Comparison of ENCODE assay signal across 9 mouse cellular contexts in genomic region chr1:106541851-106542250, GRCm38 (mm10).
"Had no signal": no experiment of that assay in that cellular context is flagged by ENCODE, and none has a peak within 500 bp of the region (broad histone marks: within the 10 kb centered on the region; RNA-seq: fewer than 3 reads in every experiment).

No protein-coding gene starts in this region.

- ATAC-seq: liver, postnatal 0 days had no signal

- H3K4me3 ChIP-seq: liver, embryonic 13.5 days; stomach, embryonic 15.5 days had no signal

- DNase-seq: kidney, adult 11 months; left cerebral cortex, postnatal 4 days; liver; liver, embryonic 13.5 days; liver, postnatal 0 days; right cerebral cortex, postnatal 14 days; thymus, postnatal 4 days had no signal

- H3K36me3 ChIP-seq: liver, embryonic 13.5 days had no signal

- H3K27ac ChIP-seq: kidney, postnatal 0 days; liver, embryonic 13.5 days; stomach, embryonic 15.5 days had no signal

- H3K4me1 ChIP-seq: liver, embryonic 13.5 days had no signal

- H3K27me3 ChIP-seq: liver, embryonic 13.5 days; stomach, embryonic 15.5 days had no signal

- H3K4me2 ChIP-seq: liver, embryonic 13.5 days; stomach, embryonic 15.5 days had no signal

- H3K9me3 ChIP-seq: liver, embryonic 13.5 days; stomach, embryonic 15.5 days had no signal

- H3K9ac ChIP-seq: liver, embryonic 13.5 days; liver, postnatal 0 days; stomach, embryonic 15.5 days had no signal
